Mouse (Mus musculus) heart, adult 2 months (tissue): ENCODE data around the gene Kbtbd12.

Experiments
- CTCF ChIP-seq: fragments of 200-600 bp; IDR thresholded peaks from 2 replicates; pipeline ENCODE4 v1.8.1; 2022; ENCODE audit warnings: antibody characterized with exemption, mild to moderate bottlenecking, moderate library complexity
- EP300 ChIP-seq: fragments of 200-500 bp; IDR thresholded peaks from 2 replicates; pipeline ENCODE4 v1.6.1; 2011; ENCODE audit warnings: low read depth, low read length, control low read depth; ENCODE audit not compliant: insufficient read depth
- POLR2A ChIP-seq: fragments of 200-500 bp; IDR thresholded peaks from 2 replicates; pipeline ENCODE4 v1.6.1; 2011; ENCODE audit warnings: mild to moderate bottlenecking, low read depth, low read length, control low read depth; ENCODE audit not compliant: insufficient read depth

DNA sequence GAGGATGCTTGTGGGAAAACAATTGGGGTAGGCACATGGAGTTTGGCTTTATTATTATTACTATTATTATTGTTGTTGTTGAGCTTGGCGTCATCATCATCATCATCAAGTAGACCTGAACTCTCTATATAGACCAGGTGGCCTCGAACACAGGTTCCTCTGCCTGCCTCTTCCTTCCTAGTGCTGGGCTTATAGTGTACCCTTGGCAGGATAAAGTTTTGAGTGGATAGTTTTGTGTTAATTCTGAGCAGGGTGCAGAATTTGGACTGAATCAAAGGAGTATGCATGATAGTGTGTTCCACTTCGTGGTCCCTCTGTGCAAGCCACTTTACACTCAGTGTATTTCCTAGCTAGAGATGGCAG is 137.4 kb downstream of the Kbtbd12 start:
- TF ChIP-seq CTCF (no peak), POLR2A (no peak), EP300 (no peak)
